Mouse (Mus musculus): ENCODE data around the gene Lmcd1. TPM values are rescaled to one million over a fixed set of nuclear protein-coding genes. Genes with fewer than 3 reads are reported as not detected.

The Lmcd1 gene
- polyA plus RNA-seq, 1 experiment: 3.8 TPM

- WGBS: 41% methylated on average over 6 of the region's 6 CpGs
- no peaks in the 10 kb centered on the region for H3K4me1 ChIP-seq (ENCODE audit: control insufficient read depth, insufficient read depth, low read length)
- TF ChIP-seq POLR2A (IDR thresholded peaks at IDR 0.05; ENCODE audit: borderline replicate concordance, insufficient read depth, low read length): no peak
- TF ChIP-seq CTCF (IDR thresholded peaks at IDR 0.05; ENCODE audit: borderline replicate concordance, insufficient read depth, low read depth, low read length): no peak
- no peak overlapping the region for H3K4me3 ChIP-seq (replicated peaks; ENCODE audit: insufficient read depth, low read depth, low read length)
- H3K27ac ChIP-seq (ENCODE audit: insufficient read depth, low read length): no peak overlapping the region
- no peaks in the 10 kb centered on the region for H3K27me3 ChIP-seq (ENCODE audit: control insufficient read depth, insufficient read depth, low read length)
- DNase-seq: no peak
These were observed 35.9 kb downstream of the Lmcd1 start for GRCm38 (mm10) chr6:112309330-112309938.

GRCm38 (mm10) chr6:112311385-112311784, 37.8 kb downstream of the Lmcd1 start:
- H3K4me3 ChIP-seq (replicated peaks; ENCODE audit: insufficient read depth, low read depth, low read length): no peak overlapping the region
- TF ChIP-seq POLR2A (IDR thresholded peaks at IDR 0.05; ENCODE audit: borderline replicate concordance, insufficient read depth, low read length) (no peak), CTCF (IDR thresholded peaks at IDR 0.05; ENCODE audit: borderline replicate concordance, insufficient read depth, low read depth, low read length) (no peak)
- H3K27me3 ChIP-seq (ENCODE audit: control insufficient read depth, insufficient read depth, low read length): no peaks in the 10 kb centered on the region
- no peaks in the 10 kb centered on the region for H3K4me1 ChIP-seq (ENCODE audit: control insufficient read depth, insufficient read depth, low read length)
- 6% methylated on average over 4 of the region's 4 CpGs for WGBS
- no peak overlapping the region for H3K27ac ChIP-seq (ENCODE audit: insufficient read depth, low read length)
- no peak for DNase-seq

GRCm38 (mm10) chr6:112319449-112319848, 45.9 kb downstream of the Lmcd1 start:
- Histone ChIP-seq H3K27me3 (ENCODE audit: control insufficient read depth, insufficient read depth, low read length) (no peaks in the 10 kb centered on the region), H3K4me3 (replicated peaks; ENCODE audit: insufficient read depth, low read depth, low read length) (no peak overlapping the region), H3K4me1 (ENCODE audit: control insufficient read depth, insufficient read depth, low read length) (no peaks in the 10 kb centered on the region), H3K27ac (ENCODE audit: insufficient read depth, low read length) (no peak overlapping the region)
- TF ChIP-seq CTCF (IDR thresholded peaks at IDR 0.05; ENCODE audit: borderline replicate concordance, insufficient read depth, low read depth, low read length) (no peak), POLR2A (IDR thresholded peaks at IDR 0.05; ENCODE audit: borderline replicate concordance, insufficient read depth, low read length) (no peak)
- WGBS: 95% methylated on average over 4 of the region's 4 CpGs
- no peak for DNase-seq

- Histone ChIP-seq H3K4me3 (replicated peaks; ENCODE audit: insufficient read depth, low read depth, low read length) (no peak overlapping the region), H3K27me3 (ENCODE audit: control insufficient read depth, insufficient read depth, low read length) (no peaks in the 10 kb centered on the region), H3K27ac (ENCODE audit: insufficient read depth, low read length) (no peak overlapping the region), H3K4me1 (ENCODE audit: control insufficient read depth, insufficient read depth, low read length) (no peaks in the 10 kb centered on the region)
- WGBS: 15% methylated on average over 5 of the region's 5 CpGs
- DNase-seq: no peak
- TF ChIP-seq POLR2A (IDR thresholded peaks at IDR 0.05; ENCODE audit: borderline replicate concordance, insufficient read depth, low read length) (no peak), CTCF (IDR thresholded peaks at IDR 0.05; ENCODE audit: borderline replicate concordance, insufficient read depth, low read depth, low read length) (no peak)
These were observed 47.1 kb downstream of the Lmcd1 start for GRCm38 (mm10) chr6:112320679-112321078.

GRCm38 (mm10) chr6:112322916-112323315, 49.4 kb downstream of the Lmcd1 start:
- H3K4me3 ChIP-seq (replicated peaks; ENCODE audit: insufficient read depth, low read depth, low read length): no peak overlapping the region
- H3K4me1 ChIP-seq (ENCODE audit: control insufficient read depth, insufficient read depth, low read length): no peaks in the 10 kb centered on the region
- no peak overlapping the region for H3K27ac ChIP-seq (ENCODE audit: insufficient read depth, low read length)
- no peaks in the 10 kb centered on the region for H3K27me3 ChIP-seq (ENCODE audit: control insufficient read depth, insufficient read depth, low read length)
- TF ChIP-seq CTCF (IDR thresholded peaks at IDR 0.05; ENCODE audit: borderline replicate concordance, insufficient read depth, low read depth, low read length) (no peak), POLR2A (IDR thresholded peaks at IDR 0.05; ENCODE audit: borderline replicate concordance, insufficient read depth, low read length) (no peak)
- no peak for DNase-seq
- 88% methylated on average over 5 of the region's 5 CpGs for WGBS

- no peak for TF ChIP-seq CTCF (IDR thresholded peaks at IDR 0.05; ENCODE audit: borderline replicate concordance, insufficient read depth, low read depth, low read length)
- no peak for TF ChIP-seq POLR2A (IDR thresholded peaks at IDR 0.05; ENCODE audit: borderline replicate concordance, insufficient read depth, low read length)
- no peak for DNase-seq
- H3K4me1 ChIP-seq (ENCODE audit: control insufficient read depth, insufficient read depth, low read length): no peaks in the 10 kb centered on the region
- 97% methylated on average over 3 of the region's 3 CpGs for WGBS
- H3K27me3 ChIP-seq (ENCODE audit: control insufficient read depth, insufficient read depth, low read length): no peaks in the 10 kb centered on the region
- no peak overlapping the region for H3K27ac ChIP-seq (ENCODE audit: insufficient read depth, low read length)
- H3K4me3 ChIP-seq (replicated peaks; ENCODE audit: insufficient read depth, low read depth, low read length): no peak overlapping the region
These were observed 51.7 kb downstream of the Lmcd1 start for GRCm38 (mm10) chr6:112325213-112325612.

- TF ChIP-seq POLR2A (IDR thresholded peaks at IDR 0.05; ENCODE audit: borderline replicate concordance, insufficient read depth, low read length) (no peak), CTCF (IDR thresholded peaks at IDR 0.05; ENCODE audit: borderline replicate concordance, insufficient read depth, low read depth, low read length) (no peak)
- WGBS: 76% methylated on average over 5 of the region's 5 CpGs
- Histone ChIP-seq H3K27me3 (ENCODE audit: control insufficient read depth, insufficient read depth, low read length) (no peaks in the 10 kb centered on the region), H3K4me1 (ENCODE audit: control insufficient read depth, insufficient read depth, low read length) (no peaks in the 10 kb centered on the region), H3K4me3 (replicated peaks; ENCODE audit: insufficient read depth, low read depth, low read length) (no peak overlapping the region), H3K27ac (ENCODE audit: insufficient read depth, low read length) (no peak overlapping the region)
- no peak for DNase-seq
These were observed 54.2 kb downstream of the Lmcd1 start for GRCm38 (mm10) chr6:112327793-112328192.

- Histone ChIP-seq H3K27ac (ENCODE audit: insufficient read depth, low read length) (no peak overlapping the region), H3K4me3 (replicated peaks; ENCODE audit: insufficient read depth, low read depth, low read length) (no peak overlapping the region), H3K4me1 (ENCODE audit: control insufficient read depth, insufficient read depth, low read length) (no peaks in the 10 kb centered on the region), H3K27me3 (ENCODE audit: control insufficient read depth, insufficient read depth, low read length) (no peaks in the 10 kb centered on the region)
- 75% methylated on average over 5 of the region's 5 CpGs for WGBS
- TF ChIP-seq CTCF (IDR thresholded peaks at IDR 0.05; ENCODE audit: borderline replicate concordance, insufficient read depth, low read depth, low read length) (no peak), POLR2A (IDR thresholded peaks at IDR 0.05; ENCODE audit: borderline replicate concordance, insufficient read depth, low read length) (no peak)
- no peak for DNase-seq
These were observed 57.1 kb downstream of the Lmcd1 start for GRCm38 (mm10) chr6:112330520-112331222.

All from cerebellum, adult 2 months (tissue).